Mouse (Mus musculus) MEL (cell line): ENCODE results near the gene Olfr1443.
"Not testable (repeated sequence)": the region's sequence is repeated elsewhere in the genome, so short reads cannot be mapped to it uniquely, and the experiment has no call there.

Source experiments
- BHLHE40 ChIP-seq: IDR thresholded peaks from 2 replicates; pipeline ENCODE4 v1.6.1; 2012; ENCODE audit warnings: low read depth, mild to moderate bottlenecking, inconsistent platforms, low read length, improper control_type of control experiment, borderline replicate concordance
- CTCF ChIP-seq, 3 experiments: IDR thresholded peaks in 2 of 3; conservative IDR thresholded peaks in 1 of 3; 2 replicates each; pipeline ENCODE4 v1.5.1; 2011 to 2012; ENCODE audit warnings: low read length in 3 of 3, low read depth in 2 of 3, mild to moderate bottlenecking in 2 of 3, improper control_type of control experiment in 1 of 3, inconsistent platforms in 1 of 3, mixed read lengths in 1 of 3, moderate library complexity in 1 of 3; ENCODE audit not compliant: control insufficient read depth in 1 of 3, insufficient read depth in 1 of 3, poor library complexity in 1 of 3, severe bottlenecking in 1 of 3
- ELF1 ChIP-seq: IDR thresholded peaks from 2 replicates; pipeline ENCODE4 v1.6.1; 2014; ENCODE audit warnings: low read depth, mild to moderate bottlenecking, inconsistent platforms, low read length, improper control_type of control experiment, moderate library complexity
- ETS1 ChIP-seq: IDR thresholded peaks from 2 replicates; pipeline ENCODE4 v1.6.1; 2012; ENCODE audit warnings: low read depth, mild to moderate bottlenecking, inconsistent platforms, low read length, improper control_type of control experiment, moderate library complexity
- KAT2A ChIP-seq: conservative IDR thresholded peaks from 2 replicates; pipeline ENCODE4 v1.6.1; 2012; ENCODE audit warnings: low read depth, low read length, improper control_type of control experiment, inconsistent platforms
- MAX ChIP-seq: IDR thresholded peaks from 2 replicates; pipeline ENCODE4 v1.6.1; 2011; ENCODE audit warnings: low read length, improper control_type of control experiment
- TCF12 ChIP-seq: IDR thresholded peaks from 2 replicates; pipeline ENCODE4 v1.6.1; 2014; ENCODE audit warnings: low read depth, mild to moderate bottlenecking, inconsistent platforms, low read length, improper control_type of control experiment, moderate library complexity
- ZMIZ1 ChIP-seq: IDR thresholded peaks from 2 replicates; pipeline ENCODE4 v1.6.1; 2012; ENCODE audit warnings: low read depth, mild to moderate bottlenecking, inconsistent platforms, low read length, improper control_type of control experiment, moderate library complexity

- TF ChIP-seq CTCF (IDR thresholded peaks at IDR 0.05 in 2 of 3, conservative IDR thresholded peaks at IDR 0.05 in 1 of 3; ENCODE audit: control insufficient read depth in 1 of 3, insufficient read depth in 1 of 3, low read depth in 2 of 3, low read length in 3 of 3, poor library complexity in 1 of 3, severe bottlenecking in 1 of 3); ETS1; KAT2A; ELF1; ZMIZ1; MAX; TCF12; BHLHE40: not testable (repeated sequence)
Observed at GRCm38 (mm10) chr19:12720919-12721318, 43.0 kb downstream of the Olfr1443 start.
